ENCODE assay signal across 8 mouse cellular contexts in the genomic region with DNA sequence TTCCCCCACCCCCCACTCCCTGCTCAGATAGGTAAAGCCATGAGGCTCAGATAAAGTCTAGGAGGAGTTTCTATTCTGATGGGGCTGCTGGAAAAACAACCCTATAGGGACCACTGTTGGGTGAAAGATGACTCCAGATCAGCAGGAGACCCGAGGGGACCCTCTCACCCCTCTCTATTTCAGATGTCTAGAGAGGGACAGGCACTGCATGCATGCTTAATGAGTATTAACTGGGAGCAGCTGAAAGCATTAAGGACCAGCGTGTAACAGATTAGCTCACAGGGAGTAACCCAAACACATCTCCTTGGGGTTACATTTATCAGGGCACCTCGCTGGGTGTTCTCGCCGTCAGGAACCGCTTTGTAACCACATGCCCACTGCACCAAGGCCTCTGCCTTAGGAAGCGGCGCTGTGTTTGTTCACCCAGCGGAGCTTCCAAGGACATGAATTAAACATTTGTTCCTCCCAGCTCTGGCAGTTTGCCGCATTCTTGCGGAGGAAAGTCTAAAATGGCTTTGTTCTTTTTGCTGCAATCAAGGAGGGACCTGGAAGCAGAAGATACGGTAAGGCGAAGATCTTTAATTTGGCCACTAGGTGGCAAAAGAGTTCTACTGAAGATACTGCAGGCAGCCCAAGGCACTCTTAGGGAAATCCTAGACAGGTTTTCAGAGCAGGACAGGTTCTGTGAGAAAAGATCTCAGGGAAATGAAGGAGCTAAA.
A peak's percentile ranks its signal among the peaks of the same experiment; 100 is the strongest.
DNase-seq lines count a peak whose midpoint lies in the region; ATAC-seq and TF ChIP-seq lines count a peak whose summit lies in the region.

No protein-coding gene starts in this region.

- peak overlapping the region; percentile 31 for H3K9ac ChIP-seq in heart, adult 2 months (ENCODE audit: low read depth, low read length)
- H3K9ac ChIP-seq in limb, embryonic 12.5 days (replicated peaks) = peak overlapping the region; percentile 56
- peak overlapping the region; percentile 32; the same call in 1 of the 2 replicates for H3K9ac ChIP-seq in midbrain, embryonic 14.5 days (replicated peaks; ENCODE audit: low read length)

- TF ChIP-seq CTCF in heart, adult 2 months (IDR thresholded peaks at IDR 0.05) = peak; percentile 88

- H3K36me3 ChIP-seq in embryonic facial prominence, embryonic 10.5 days (replicated peaks) = no peaks in the 10 kb centered on the region
- H3K36me3 ChIP-seq in heart, adult 2 months (ENCODE audit: control insufficient read depth, insufficient read depth, low read length) = no peaks in the 10 kb centered on the region
- H3K36me3 ChIP-seq in limb, embryonic 12.5 days = no peaks in the 10 kb centered on the region
- H3K36me3 ChIP-seq in midbrain, embryonic 14.5 days (ENCODE audit: control insufficient read depth, insufficient read depth, low read length) = no peaks in the 10 kb centered on the region

- H3K27ac ChIP-seq in embryonic facial prominence, embryonic 10.5 days (replicated peaks) = peak overlapping the region; percentile 85
- H3K27ac ChIP-seq in heart, adult 2 months = no peak overlapping the region
- no peak overlapping the region for H3K27ac ChIP-seq in limb, embryonic 12.5 days
- H3K27ac ChIP-seq in midbrain, embryonic 14.5 days (replicated peaks; ENCODE audit: low read depth, low read length) = peak overlapping the region; percentile 70

- TF ChIP-seq EP300 in heart, adult 2 months (IDR thresholded peaks at IDR 0.05; ENCODE audit: insufficient read depth, low read depth, low read length) = no peak

- TF ChIP-seq POLR2A in heart, adult 2 months (IDR thresholded peaks at IDR 0.05; ENCODE audit: insufficient read depth, low read depth, low read length) = no peak

- H3K27me3 ChIP-seq in embryonic facial prominence, embryonic 10.5 days (replicated peaks; ENCODE audit: low read depth, poor library complexity, severe bottlenecking) = 0 out of 2 replicates have a peak, but pooled peaks cover 6% of the 10 kb centered on the region
- no peaks in the 10 kb centered on the region; the same call in 1 of the 2 replicates for H3K27me3 ChIP-seq in heart, adult 2 months (ENCODE audit: control insufficient read depth, insufficient read depth, low read length)
- H3K27me3 ChIP-seq in limb, embryonic 12.5 days = peaks cover 7% of the 10 kb centered on the region; the same call in 1 of the 2 replicates
- no peaks in the 10 kb centered on the region for H3K27me3 ChIP-seq in midbrain, embryonic 14.5 days (ENCODE audit: control insufficient read depth, insufficient read depth, low read length)

- no peaks in the 10 kb centered on the region for H3K9me3 ChIP-seq in embryonic facial prominence, embryonic 10.5 days
- H3K9me3 ChIP-seq in limb, embryonic 12.5 days = no peaks in the 10 kb centered on the region
- no peaks in the 10 kb centered on the region for H3K9me3 ChIP-seq in midbrain, embryonic 14.5 days (ENCODE audit: control insufficient read depth, low read length)

- peak overlapping the region; percentile 55 for H3K4me3 ChIP-seq in embryonic facial prominence, embryonic 10.5 days
- H3K4me3 ChIP-seq in heart, adult 2 months = peak overlapping the region; percentile 24; the same call in 1 of the 2 replicates
- peak overlapping the region; percentile 38 for H3K4me3 ChIP-seq in limb, embryonic 12.5 days (replicated peaks)
- peak overlapping the region; percentile 17 for H3K4me3 ChIP-seq in midbrain, embryonic 14.5 days (replicated peaks; ENCODE audit: low read depth, low read length)

- DNase-seq in 3134 (ENCODE audit: extremely low read depth, insufficient read length, low spot score) = peak; percentile 69
- peak; percentile 77 for DNase-seq in adrenal gland, postnatal 10 days
- peak; percentile 61 for DNase-seq in embryonic facial prominence, embryonic 10.5 days (ENCODE audit: low spot score)
- DNase-seq in heart, adult 2 months = peak; percentile 31 to 38
- peak; percentile 58 to 76 for DNase-seq in kidney, adult 8-10 months
- peak; percentile 95 for DNase-seq in midbrain, embryonic 14.5 days
- DNase-seq in spleen, adult 12 weeks (ENCODE audit: low spot score) = peak; percentile 21

- peak; percentile 78; the same call in 1 of the 2 replicates for ATAC-seq in limb, embryonic 12.5 days (ENCODE audit: insufficient number of reproducible peaks, insufficient read depth, low FRiP score, low TSS enrichment, low read depth)
- peak; percentile 90 for ATAC-seq in midbrain, embryonic 14.5 days (ENCODE audit: low FRiP score, low TSS enrichment)

- H3K4me1 ChIP-seq in embryonic facial prominence, embryonic 10.5 days = peaks cover 21% of the 10 kb centered on the region
- peaks cover 3% of the 10 kb centered on the region for H3K4me1 ChIP-seq in heart, adult 2 months (ENCODE audit: control insufficient read depth, insufficient read depth, low read length)
- H3K4me1 ChIP-seq in limb, embryonic 12.5 days (replicated peaks) = peaks cover 14% of the 10 kb centered on the region
- H3K4me1 ChIP-seq in midbrain, embryonic 14.5 days (ENCODE audit: control insufficient read depth, insufficient read depth, low read length) = peaks cover 3% of the 10 kb centered on the region; the same call in 1 of the 2 replicates

- H3K4me2 ChIP-seq in limb, embryonic 12.5 days = peak overlapping the region; percentile 70
- peak overlapping the region; percentile 49 for H3K4me2 ChIP-seq in midbrain, embryonic 14.5 days (ENCODE audit: low read length)

- 2% methylated on average over 13 of the region's 13 CpGs for WGBS in embryonic facial prominence, embryonic 10.5 days
- 2% methylated on average over 13 of the region's 13 CpGs for WGBS in heart, adult 2 months
- 2% methylated on average over 13 of the region's 13 CpGs for WGBS in limb, embryonic 12.5 days
- under 1% methylated on average over 13 of the region's 13 CpGs for WGBS in midbrain, embryonic 14.5 days

- intact Hi-C loops in heart, adult 2 months (cut with DNase I) = loop anchor here (2.0 to 5.0 kb wide), 2 partner anchors 143 to 620 kb away; no protein-coding TSS in a partner anchor

- H3K79me2 ChIP-seq in heart, adult 2 months (replicated peaks; ENCODE audit: control insufficient read depth, insufficient read depth, low read length) = no peaks in the 10 kb centered on the region

Comparison
In these comparisons a context has a peak if more than half of its experiments do, and no peak if none do; other contexts are left out.
1. DNase-seq: peak in every context shown above with its lines; median percentile 95 in midbrain, embryonic 14.5 days; 77 in adrenal gland, postnatal 10 days; 69 in 3134; 67 in kidney, adult 8-10 months; 61 in embryonic facial prominence, embryonic 10.5 days; 34 in heart, adult 2 months; 21 in spleen, adult 12 weeks.
2. H3K27ac ChIP-seq: peak in embryonic facial prominence, embryonic 10.5 days (single experiment) and midbrain, embryonic 14.5 days (single experiment); none in heart, adult 2 months (single experiment) and limb, embryonic 12.5 days (single experiment).
3. Peak in every context shown above with its lines, with median percentiles within 50 percentile points of each other: H3K4me3 ChIP-seq and H3K9ac ChIP-seq.